Mouse (Mus musculus): ENCODE data around the gene Sox2.
A peak's percentile ranks its signal among the peaks of the same experiment; 100 is the strongest.

The Sox2 gene

DNA sequence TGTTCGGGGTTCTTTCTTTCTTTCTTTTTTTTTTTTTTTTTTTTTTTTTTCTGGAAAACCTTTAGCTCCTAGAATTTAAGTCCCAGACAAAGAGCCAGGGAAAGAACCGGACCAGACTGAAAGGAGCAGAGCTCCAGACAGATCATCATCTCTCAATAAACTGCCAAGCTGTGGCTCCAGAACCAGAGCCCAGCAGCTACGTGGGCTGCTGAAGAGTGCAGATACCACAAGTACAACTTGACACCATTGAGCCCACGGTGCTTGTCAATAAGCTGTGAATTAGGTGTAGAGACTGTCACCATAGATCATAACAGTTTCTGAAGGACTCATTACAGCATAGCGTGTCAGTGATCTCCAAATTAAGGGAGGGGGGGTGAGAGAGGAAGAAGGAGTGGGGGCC lies 7.1 kb upstream of the Sox2 start:
- no peak for DNase-seq (ENCODE audit: low read depth, low spot score)

GRCm38 (mm10) chr3:34643536-34644115 lies 6.6 kb upstream of the Sox2 start:
- DNase-seq (ENCODE audit: low read depth, low spot score) = no peak

- DNase-seq (ENCODE audit: low read depth, low spot score) = no peak
Measured at GRCm38 (mm10) chr3:34646169-34646568, 4.0 kb upstream of the Sox2 start.

- DNase-seq (ENCODE audit: low read depth, low spot score) = peak; percentile 69
Measured at GRCm38 (mm10) chr3:34647688-34648087, 2.5 kb upstream of the Sox2 start.

GRCm38 (mm10) chr3:34648105-34648832 lies 1.9 kb upstream of the Sox2 start:
- DNase-seq (ENCODE audit: low read depth, low spot score) = no peak

- DNase-seq (ENCODE audit: low read depth, low spot score) = no peak
Measured at GRCm38 (mm10) chr3:34648833-34649719, 1.1 kb upstream of the Sox2 start.

DNA sequence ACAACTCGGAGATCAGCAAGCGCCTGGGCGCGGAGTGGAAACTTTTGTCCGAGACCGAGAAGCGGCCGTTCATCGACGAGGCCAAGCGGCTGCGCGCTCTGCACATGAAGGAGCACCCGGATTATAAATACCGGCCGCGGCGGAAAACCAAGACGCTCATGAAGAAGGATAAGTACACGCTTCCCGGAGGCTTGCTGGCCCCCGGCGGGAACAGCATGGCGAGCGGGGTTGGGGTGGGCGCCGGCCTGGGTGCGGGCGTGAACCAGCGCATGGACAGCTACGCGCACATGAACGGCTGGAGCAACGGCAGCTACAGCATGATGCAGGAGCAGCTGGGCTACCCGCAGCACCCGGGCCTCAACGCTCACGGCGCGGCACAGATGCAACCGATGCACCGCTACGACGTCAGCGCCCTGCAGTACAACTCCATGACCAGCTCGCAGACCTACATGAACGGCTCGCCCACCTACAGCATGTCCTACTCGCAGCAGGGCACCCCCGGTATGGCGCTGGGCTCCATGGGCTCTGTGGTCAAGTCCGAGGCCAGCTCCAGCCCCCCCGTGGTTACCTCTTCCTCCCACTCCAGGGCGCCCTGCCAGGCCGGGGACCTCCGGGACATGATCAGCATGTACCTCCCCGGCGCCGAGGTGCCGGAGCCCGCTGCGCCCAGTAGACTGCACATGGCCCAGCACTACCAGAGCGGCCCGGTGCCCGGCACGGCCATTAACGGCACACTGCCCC lies 586 bp downstream of the Sox2 start:
- DNase-seq (ENCODE audit: low read depth, low spot score) = no peak

DNA sequence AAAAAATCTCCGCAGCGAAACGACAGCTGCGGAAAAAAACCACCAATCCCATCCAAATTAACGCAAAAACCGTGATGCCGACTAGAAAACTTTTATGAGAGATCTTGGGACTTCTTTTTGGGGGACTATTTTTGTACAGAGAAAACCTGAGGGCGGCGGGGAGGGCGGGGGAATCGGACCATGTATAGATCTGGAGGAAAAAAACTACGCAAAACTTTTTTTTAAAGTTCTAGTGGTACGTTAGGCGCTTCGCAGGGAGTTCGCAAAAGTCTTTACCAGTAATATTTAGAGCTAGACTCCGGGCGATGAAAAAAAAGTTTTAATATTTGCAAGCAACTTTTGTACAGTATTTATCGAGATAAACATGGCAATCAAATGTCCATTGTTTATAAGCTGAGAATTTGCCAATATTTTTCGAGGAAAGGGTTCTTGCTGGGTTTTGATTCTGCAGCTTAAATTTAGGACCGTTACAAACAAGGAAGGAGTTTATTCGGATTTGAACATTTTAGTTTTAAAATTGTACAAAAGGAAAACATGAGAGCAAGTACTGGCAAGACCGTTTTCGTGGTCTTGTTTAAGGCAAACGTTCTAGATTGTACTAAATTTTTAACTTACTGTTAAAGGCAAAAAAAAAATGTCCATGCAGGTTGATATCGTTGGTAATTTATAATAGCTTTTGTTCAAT lies 1.4 kb downstream of the Sox2 start:
- no peak for DNase-seq (ENCODE audit: low read depth, low spot score)

DNA sequence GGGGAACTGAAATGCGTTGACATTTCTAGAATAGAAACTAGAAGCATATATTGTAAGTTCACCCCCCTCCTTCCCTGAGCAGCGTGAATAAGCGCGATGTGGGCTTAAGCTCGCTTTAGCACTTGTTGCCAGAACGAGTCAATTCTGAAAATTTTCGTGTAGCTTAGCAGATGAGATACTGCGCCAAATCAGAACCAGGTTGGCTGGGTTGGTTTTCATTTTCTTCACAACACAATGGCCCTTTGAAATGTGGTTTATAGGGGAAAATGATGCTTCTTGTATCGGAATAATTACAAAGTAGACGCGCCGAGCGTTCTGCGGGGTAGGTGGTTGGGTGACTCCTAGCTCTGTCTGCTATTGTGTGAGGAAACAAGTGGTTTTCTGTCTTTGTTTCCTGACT lies 2.4 kb downstream of the Sox2 start:
- DNase-seq (ENCODE audit: low read depth, low spot score) = no peak

DNA sequence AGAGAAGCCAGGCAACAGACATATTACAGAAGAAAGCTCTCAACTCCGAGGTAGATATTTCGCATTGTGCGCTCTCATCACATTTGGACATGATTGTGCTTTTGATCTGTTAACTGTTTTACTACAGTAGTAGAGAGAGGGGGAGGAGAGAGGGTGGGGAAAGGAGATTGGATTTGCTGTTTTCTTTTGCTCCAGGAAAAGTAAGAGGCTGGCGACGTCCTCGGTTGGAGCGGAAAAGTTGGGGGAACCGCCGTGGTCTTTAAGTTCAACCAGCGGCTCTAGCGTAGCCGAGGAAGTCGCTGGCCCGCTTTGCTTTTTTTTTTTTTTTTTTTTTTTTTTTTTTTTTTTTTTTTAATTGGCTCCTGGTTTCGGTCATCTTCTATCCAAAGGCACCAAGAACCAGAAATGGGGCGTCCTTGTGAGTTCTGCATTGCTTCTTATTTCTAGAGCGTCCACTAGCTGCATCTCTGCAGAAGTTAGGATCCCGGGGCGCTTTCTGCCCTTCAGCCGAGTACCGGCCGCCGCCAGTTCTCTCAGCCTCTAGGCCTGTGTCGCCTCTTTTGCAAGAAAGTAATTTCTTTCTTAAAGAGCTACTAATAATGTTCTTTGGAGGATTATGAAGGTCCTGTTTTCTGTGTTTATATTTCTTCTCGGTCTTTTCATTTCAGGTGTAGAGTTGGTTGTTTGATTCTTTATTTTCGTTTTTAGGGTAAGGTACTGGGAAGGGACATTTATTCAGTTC lies 3.2 kb downstream of the Sox2 start:
- DNase-seq (ENCODE audit: low read depth, low spot score) = no peak

GRCm38 (mm10) chr3:34653977-34654500 lies 3.8 kb downstream of the Sox2 start:
- DNase-seq (ENCODE audit: low read depth, low spot score) = no peak

GRCm38 (mm10) chr3:34654781-34655180 lies 4.6 kb downstream of the Sox2 start:
- DNase-seq (ENCODE audit: low read depth, low spot score) = no peak

DNA sequence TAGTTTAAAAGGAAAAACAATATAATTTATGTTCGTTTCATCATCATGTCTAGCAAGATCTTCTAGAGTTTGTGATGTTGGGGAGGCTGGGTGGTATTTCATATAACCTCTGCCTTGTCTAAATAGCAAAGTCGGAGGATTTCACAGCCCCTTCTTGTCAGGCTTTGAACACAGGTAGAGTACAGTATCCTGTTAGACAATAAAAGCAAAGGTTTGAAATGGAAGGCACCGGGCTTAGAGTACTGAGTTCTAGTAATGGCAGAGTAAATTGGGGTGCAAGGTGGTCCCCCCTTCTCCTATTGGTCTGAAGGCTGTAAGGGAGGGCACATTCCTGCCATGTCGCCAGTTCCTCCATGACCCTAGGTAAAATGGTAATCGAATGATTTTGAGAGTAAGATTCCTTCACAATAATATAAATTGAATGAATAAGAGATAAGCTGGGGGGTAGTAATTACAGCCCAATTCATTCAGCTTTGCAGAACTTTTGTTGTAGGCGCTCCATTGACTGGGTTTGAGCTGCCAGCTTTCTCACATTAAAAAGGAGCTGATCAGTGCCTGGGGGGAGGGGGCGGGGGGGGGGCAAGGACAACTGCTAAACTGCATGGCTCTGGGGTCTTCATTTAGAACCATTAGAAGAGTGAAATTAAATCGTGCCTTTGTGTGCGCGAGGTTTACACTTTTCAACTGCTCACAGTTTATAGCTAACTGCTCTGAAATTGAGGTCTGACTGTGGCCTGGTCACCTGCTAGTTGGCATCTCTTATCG lies 5.3 kb downstream of the Sox2 start:
- no peak for DNase-seq (ENCODE audit: low read depth, low spot score)

- no peak for DNase-seq (ENCODE audit: low read depth, low spot score)
Measured at GRCm38 (mm10) chr3:34656153-34656552, 5.9 kb downstream of the Sox2 start.

GRCm38 (mm10) chr3:34656813-34657700 lies 6.9 kb downstream of the Sox2 start:
- no peak for DNase-seq (ENCODE audit: low read depth, low spot score)

- DNase-seq (ENCODE audit: low read depth, low spot score) = no peak
Measured at GRCm38 (mm10) chr3:34657701-34658090, 7.5 kb downstream of the Sox2 start.

DNA sequence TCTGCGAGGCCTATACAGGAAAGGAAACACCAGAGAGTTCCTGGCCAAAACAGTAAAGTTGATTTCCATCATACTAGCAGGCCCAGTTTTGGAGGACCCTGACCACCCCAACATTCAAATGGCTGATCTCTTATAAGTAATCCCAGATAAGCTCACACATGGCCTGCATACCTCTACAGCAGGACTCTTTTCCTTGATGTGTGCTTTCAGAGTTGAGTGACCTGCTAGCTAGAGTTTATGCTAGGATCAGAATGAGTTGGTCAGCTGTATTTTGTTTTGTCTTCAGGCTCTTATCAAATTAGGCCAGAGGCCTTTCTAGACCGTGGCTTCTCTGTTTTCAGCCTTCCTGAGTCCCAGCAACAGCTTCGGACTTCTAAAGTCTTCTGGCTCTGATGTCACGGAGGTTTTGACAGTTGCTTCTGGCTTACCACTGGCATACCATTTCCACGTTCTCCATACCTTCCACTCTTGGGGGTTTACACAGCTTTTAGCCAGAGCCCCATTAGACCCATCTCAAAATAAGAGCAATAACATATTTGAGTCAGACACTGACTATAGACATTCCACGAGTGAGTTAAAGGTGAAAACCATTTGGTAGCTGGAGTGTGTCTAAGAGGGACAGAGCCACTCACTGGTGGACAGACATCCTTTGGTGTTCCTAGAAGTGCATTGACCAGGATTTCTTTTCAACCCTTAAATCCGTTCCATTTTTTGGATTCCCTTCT lies 8.2 kb downstream of the Sox2 start:
- DNase-seq (ENCODE audit: low read depth, low spot score) = no peak

DNA sequence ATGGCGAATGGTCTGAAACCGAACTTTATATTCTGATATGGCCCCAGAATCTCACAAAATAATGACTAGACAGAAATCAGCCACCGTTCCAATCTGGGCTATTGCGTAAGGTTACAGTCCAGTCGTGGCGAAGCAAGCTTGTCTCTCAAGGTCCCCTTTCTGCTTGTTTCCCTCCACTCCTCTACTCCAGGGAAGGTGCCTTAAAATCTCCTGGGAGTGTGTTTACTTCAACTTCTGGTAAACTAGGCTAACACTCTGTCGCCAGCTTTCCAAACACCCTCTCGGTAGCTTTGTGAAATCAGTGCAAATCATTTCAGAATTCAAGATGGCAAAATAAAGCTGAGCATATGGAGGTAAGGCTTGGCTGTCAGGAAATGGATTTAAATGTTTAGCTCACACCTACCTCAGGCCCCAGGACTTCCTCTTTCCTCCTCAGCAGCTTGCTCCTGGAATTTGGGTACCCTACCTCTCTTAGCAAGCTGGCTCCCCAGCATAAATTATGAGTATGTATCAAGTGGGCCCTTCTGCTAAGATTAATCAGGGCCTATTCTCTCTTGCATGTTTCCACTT lies 8.8 kb downstream of the Sox2 start:
- DNase-seq (ENCODE audit: low read depth, low spot score) = no peak
